Mouse (Mus musculus): ENCODE measurements around the gene Kcng3. TPM values are rescaled to one million over a fixed set of nuclear protein-coding genes. Genes with fewer than 3 reads are reported as not detected.

Gene Kcng3
- polyA plus RNA-seq, 1 experiment from 2014 or later = not detected

Other genes starting within 250 kb of the Kcng3 start
- gene Cox7a2l, start 114.6 kb downstream of the Kcng3 start, polyA plus RNA-seq (2014; fragmentation: Nextera tagmentation; extraction: Ambion mirVana) = 199 and 214 TPM in 2 replicates
- 38.6 and 42.6 TPM in 2 replicates for gene Mta3, start 74.3 kb upstream of the Kcng3 start, polyA plus RNA-seq (2014; fragmentation: Nextera tagmentation; extraction: Ambion mirVana)
- 0.72 and 0.91 TPM in 2 replicates for gene Haao, start 216.1 kb upstream of the Kcng3 start, polyA plus RNA-seq (2014; fragmentation: Nextera tagmentation; extraction: Ambion mirVana)

All from kidney, embryonic 14.5 days (tissue).